Mouse (Mus musculus): ENCODE results near the gene Smad6.

GRCm38 (mm10) chr9:63923190-63923717, 98.6 kb downstream of the Smad6 start:
- TF ChIP-seq CTCF (IDR thresholded peaks at IDR 0.05; ENCODE audit: low read depth), result no peak
- TF ChIP-seq EP300 (IDR thresholded peaks at IDR 0.05; ENCODE audit: low read depth), result no peak
